Mouse (Mus musculus) olfactory bulb, adult 2 months (tissue): ENCODE measurements around the gene Fars2.

Source experiments
- CTCF ChIP-seq: fragments of 200-500 bp; IDR thresholded peaks from 2 replicates; pipeline ENCODE4 v1.5.1; 2012; ENCODE audit warnings: low read depth, mild to moderate bottlenecking, low read length, moderate library complexity; ENCODE audit not compliant: insufficient read depth
- POLR2A ChIP-seq: fragments of 200-500 bp; IDR thresholded peaks from 2 replicates; pipeline ENCODE4 v1.6.1; 2012; ENCODE audit warnings: mild to moderate bottlenecking, low read depth, low read length, moderate library complexity; ENCODE audit not compliant: insufficient read depth

- no peak for TF ChIP-seq POLR2A
- TF ChIP-seq CTCF: no peak
Measured at GRCm38 (mm10) chr13:36361419-36361818, 244.2 kb downstream of the Fars2 start.
